Mouse (Mus musculus): ENCODE data around the gene Ccnl1.

Ccnl1 gene

GRCm38 (mm10) chr3:65958840-65959185, 764 bp upstream of the Ccnl1 start:
- peak; percentile 25 to 47 for DNase-seq

DNA sequence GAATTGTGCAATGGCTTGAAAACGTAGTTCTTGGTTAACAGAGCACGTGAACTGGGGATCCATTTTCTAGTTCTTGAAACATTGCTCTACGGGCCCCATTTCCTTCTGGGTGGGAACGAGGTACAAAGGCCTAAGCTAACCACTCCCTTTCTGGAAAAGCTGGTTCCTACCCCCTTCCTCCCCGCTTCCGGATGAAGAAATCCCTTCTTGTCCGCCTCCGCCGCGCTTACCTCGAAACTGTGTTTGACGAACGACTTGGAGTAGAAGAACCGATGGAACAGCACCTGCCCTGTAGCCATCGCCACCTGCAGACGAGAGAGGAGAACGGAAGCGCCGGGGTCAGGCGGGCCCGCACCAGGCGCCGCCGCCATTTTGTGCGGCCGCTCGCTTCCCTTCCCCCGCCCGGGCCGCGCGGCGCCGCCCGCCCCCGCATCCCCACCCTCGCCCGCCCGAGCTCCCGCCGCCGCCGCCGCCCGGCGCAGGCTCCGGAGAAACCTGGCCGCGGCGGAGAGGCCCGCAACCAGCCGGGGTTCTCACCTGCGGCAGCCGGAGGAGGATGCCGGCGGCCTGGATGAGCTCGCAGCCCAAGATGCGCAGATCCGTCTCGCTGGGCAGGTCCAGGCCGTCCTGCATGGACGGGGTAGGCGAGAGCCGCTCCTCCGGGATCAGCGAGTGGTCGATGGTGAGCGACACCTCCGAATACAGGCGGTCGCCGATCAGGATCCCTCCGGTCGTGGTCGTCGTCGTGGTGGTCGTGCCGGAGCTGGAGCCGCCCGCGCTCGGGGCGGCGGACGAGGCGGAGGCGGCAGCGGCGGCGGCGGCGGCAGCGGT, 563 bp downstream of the Ccnl1 start:
- DNase-seq, result peak; percentile 74 to 85

- no peak for DNase-seq
Observed at GRCm38 (mm10) chr3:65954499-65955391, 3.3 kb downstream of the Ccnl1 start.

GRCm38 (mm10) chr3:65950831-65951365, 7.2 kb downstream of the Ccnl1 start:
- no peak for DNase-seq

DNA sequence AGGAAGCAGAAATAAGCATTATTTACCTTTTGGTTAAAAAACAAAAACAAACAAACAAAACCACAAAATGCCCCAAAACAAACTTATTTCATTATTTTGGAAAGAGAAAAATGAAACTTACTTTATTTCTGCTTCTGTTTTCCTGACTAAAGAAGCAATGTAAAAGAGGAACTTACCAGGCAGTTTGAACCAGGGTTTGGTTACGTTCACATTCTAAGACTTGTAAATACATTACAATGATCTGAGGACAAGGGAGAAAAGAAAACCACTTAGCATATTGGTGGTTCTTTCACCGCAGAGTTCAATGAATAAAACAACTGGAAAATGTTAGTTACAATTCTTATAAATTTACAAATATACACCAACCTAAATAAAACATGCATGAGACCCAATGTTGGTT, 7.7 kb downstream of the Ccnl1 start:
- DNase-seq, result no peak

GRCm38 (mm10) chr3:65945277-65945932, 12.6 kb downstream of the Ccnl1 start:
- DNase-seq, result no peak

DNA sequence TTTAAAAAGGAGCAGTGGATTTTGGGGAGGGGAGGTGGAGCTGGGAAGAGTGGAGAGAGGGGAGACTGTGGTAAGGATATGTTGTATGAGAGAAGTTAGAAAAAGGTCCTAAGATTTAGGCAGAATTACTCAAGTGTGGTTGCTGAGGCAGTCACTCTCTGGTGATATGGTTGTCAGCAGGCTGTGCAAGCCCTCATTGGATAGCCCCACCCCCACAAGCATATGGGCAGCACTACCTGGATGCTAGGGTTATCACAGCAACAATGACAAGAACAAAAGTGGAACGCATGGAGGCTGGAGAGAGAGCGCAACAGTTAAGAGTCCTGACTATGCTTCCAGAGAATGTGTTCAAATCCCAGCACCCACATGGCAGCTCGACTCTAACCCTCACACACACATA, 13.3 kb downstream of the Ccnl1 start:
- DNase-seq, result no peak

GRCm38 (mm10) chr3:65943453-65943852, 14.6 kb downstream of the Ccnl1 start:
- DNase-seq, result no peak

- DNase-seq, result no peak
Observed at GRCm38 (mm10) chr3:65941052-65941451, 17.0 kb downstream of the Ccnl1 start.

- no peak for DNase-seq
Observed at GRCm38 (mm10) chr3:65938211-65938610, 19.8 kb downstream of the Ccnl1 start.

DNA sequence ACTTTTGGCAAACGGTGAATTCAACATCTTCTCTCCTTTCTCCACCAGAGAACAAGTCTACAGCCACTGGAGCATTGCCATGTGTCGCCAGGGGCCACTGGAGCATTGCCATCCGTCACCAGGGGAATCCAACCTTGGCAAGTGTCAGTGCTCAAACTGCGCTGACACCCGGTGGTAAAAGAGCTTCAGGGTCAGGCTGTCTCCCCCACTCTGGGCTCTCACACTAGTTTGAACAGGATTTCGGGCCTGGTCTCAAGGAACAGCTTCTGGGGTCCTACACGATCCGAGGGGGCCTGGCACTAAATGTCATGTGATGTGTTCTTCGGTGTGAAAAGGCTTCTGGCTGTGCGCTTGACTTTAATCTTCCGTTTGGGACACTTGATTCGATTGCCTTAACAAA, 21.7 kb downstream of the Ccnl1 start:
- no peak for DNase-seq

DNA sequence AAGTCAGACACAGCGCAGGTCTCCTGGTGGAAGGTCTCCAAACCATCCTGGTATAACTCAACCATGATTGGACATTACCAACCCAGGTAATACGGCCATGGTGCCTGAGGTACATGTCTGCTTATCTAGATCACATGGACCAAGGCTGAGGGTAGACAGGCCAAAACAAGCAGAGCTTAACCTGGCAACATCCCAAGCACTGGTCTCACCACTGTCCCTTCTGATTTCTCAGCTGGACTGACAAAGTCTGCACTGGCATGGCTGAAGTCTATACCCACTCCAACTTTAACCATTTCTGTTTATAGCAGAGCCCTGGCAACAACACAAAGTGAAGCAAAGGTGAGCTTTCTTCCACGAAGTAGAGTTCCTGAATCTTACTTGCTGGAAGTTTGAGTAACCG, 22.9 kb downstream of the Ccnl1 start:
- DNase-seq, result no peak

DNA sequence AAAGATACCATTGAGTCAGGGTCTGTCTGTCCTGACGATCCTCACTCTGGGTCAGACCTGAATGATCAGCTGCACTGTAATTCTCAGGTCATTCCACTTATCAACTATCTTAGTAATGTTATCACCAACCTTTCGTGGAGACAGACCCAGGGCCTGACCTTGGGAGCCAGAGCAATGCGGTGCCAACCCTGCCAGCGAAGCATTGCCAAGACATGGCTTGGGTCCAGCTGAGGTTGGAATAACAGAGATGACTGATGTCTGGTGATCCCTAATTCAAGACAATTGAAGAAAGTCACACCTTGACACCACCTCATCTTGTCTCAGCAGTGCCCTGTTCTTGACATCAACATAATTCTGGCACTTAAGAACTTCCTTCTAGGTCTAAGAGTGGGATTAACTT, 24.3 kb downstream of the Ccnl1 start:
- no peak for DNase-seq

GRCm38 (mm10) chr3:65931542-65931941, 26.5 kb downstream of the Ccnl1 start:
- no peak for DNase-seq

DNA sequence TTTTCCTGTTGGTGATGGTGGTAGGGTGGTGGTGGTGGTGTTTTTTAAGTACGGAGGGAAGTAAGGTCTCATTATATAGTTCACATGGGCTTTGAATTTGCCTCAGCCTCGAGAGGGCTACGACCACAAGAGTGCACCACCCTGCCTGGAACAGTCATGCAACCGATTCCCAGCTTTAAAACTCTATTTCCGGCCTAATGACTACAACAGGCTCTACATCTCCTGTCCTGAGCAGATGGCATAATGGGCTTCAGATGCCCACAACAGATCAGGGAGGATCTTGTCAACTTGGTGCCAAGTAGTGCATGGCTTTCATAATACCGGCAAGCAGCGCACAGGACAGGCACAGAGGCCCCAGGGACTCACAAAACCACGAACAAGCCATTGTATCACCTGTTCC, 27.4 kb downstream of the Ccnl1 start:
- no peak for DNase-seq

DNA sequence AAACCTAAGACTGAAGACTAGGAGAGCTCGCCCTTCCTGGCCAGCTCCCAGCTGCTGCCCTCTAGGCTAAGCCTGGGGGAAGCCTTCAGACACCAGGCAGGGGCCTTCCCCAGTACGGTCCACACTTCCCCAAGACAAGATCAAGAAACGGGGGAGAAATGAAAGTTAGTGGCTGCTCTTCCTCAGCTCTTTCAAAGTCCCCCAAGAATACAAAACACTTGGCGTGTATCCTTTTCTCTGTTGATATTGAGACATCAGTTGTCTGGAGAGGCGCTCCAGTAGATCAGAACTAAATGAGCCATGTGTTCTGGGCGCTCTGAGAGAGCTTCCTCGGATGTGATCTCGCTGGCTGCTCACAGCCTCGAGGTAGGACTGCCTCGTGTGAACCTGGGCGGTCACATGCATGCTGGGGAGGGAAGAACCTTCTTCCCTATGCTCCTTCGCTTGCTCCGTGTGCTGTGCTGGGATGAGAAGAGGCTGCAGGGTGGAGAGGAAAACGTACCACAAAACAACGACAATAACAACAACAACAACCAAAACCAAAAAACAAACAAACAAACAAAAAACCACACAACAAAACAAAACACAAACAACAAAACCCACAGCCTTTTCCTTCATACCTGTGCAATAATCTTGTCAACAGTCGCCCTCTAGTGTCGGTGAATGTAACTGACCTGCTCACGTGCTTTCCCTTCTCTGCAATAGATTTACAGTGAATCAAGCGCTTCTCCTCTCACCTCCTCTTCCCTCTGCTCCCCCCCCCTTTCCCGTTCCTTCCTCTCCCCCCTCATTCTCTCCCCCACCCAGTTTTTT, 28.0 kb downstream of the Ccnl1 start:
- peak; percentile 78 to 82 for DNase-seq

- DNase-seq, result peak; percentile 85 to 91
Observed at GRCm38 (mm10) chr3:65929304-65929783, 28.7 kb downstream of the Ccnl1 start.

DNA sequence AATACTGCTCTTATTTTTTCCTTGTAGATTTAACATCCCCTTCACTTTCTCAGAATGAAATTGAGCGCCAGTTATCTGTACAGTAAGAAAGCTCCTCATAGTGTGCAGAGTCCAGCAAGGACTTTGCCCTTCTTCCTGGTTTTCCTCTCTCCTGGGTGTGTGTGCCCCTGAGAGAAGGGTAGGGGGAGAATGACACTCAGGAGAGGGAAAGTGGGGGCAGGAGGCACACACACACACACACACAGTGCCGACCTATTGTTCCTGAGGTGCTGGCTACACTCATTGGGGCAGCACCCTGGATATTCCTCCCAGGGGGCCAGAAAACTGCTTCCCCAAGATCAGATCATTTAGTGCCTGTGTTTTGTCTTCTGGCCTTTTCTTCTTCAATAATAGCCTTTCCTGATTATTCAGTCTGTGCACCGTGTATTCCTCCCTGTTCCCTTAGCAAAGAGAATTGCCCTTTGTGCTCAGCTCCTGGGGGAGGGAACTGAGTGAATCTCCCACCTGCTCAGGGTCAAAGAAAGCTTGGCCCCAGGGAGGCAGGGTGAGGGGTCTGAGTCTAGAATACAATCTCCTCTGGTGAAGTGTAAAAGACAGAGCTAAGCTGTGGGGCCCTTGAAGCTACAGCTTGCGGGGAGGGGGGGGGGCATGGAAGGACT, 29.3 kb downstream of the Ccnl1 start:
- no peak for DNase-seq

GRCm38 (mm10) chr3:65927685-65928084, 30.4 kb downstream of the Ccnl1 start:
- DNase-seq, result peak; percentile 74 to 86

GRCm38 (mm10) chr3:65927101-65927501, 30.9 kb downstream of the Ccnl1 start:
- no peak for DNase-seq

GRCm38 (mm10) chr3:65926426-65926825, 31.6 kb downstream of the Ccnl1 start:
- DNase-seq, result no peak

All from kidney, postnatal 4 days (tissue).